Mouse (Mus musculus): ENCODE results near the gene Hist1h3g. TPM values are rescaled to one million over a fixed set of nuclear protein-coding genes. Genes with fewer than 3 reads are reported as not detected.
"Not testable (repeated sequence)": the region's sequence is repeated elsewhere in the genome, so short reads cannot be mapped to it uniquely, and the experiment has no call there.

Gene Hist1h3g
- polyA plus RNA-seq, 1 experiment from 2014 or later, result 1.6 TPM

- peak overlapping the region; percentile 75 for H3K4me2 ChIP-seq
- H3K36me3 ChIP-seq, result no peaks in the 10 kb centered on the region
- WGBS, result 44% methylated on average over 8 of the region's 8 CpGs
- no peaks in the 10 kb centered on the region for H3K9me3 ChIP-seq (replicated peaks)
- no peaks in the 10 kb centered on the region for H3K27me3 ChIP-seq
- peak overlapping the region; percentile 53 for H3K4me3 ChIP-seq
- no peak overlapping the region for H3K9ac ChIP-seq
- peaks cover 21% of the 10 kb centered on the region for H3K4me1 ChIP-seq (replicated peaks)
- no peak for ATAC-seq (replicated peaks; ENCODE audit: insufficient number of reproducible peaks, insufficient read depth, low FRiP score, low read depth)
- peak overlapping the region; percentile 91 for H3K27ac ChIP-seq
Observed at GRCm38 (mm10) chr13:23551931-23552914, 17.0 kb downstream of the Hist1h3g start.

DNA sequence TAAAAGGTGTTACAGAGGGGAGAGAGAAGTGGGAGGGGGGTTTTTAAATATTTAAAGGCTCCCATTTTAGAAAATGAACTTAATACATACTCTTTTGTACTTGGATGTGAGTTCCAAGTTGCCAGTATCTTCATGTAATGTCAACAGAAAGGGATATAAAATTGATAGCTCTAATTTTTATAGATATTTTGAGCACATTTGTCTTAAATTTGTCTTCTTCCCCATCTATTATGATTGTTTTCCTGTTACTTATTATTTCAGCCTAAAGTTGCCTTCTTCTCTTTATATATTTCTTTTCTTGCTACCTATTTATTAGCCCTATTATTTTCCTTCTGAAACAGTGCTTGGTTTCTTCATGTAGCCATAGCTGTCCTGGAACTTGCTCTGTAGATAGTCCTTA, 17.7 kb downstream of the Hist1h3g start, which contains the start of gene Hist1h1d:
Gene Hist1h1d (plus strand): TSS at position 301 of the 400 bp plus-strand sequence.
- H3K27ac ChIP-seq, result peak within 1 kb of the TSS; percentile 97
- no peaks in the 10 kb centered on the region for H3K36me3 ChIP-seq
- no peaks in the 10 kb centered on the region for H3K27me3 ChIP-seq
- peak within 1 kb of the TSS; percentile 95 for H3K4me2 ChIP-seq
- H3K4me1 ChIP-seq (replicated peaks), result peaks cover 21% of the 10 kb centered on the region
- H3K4me3 ChIP-seq, result no peak within 1 kb of the TSS
- 0 out of 2 replicates have a peak within 1 kb of the TSS, but pooled peaks have one; percentile 86 for H3K9ac ChIP-seq
- no peaks in the 10 kb centered on the region for H3K9me3 ChIP-seq (replicated peaks)
- ATAC-seq (replicated peaks; ENCODE audit: insufficient number of reproducible peaks, insufficient read depth, low FRiP score, low read depth), result no peak

- WGBS, result 15% methylated on average over 9 of the region's 9 CpGs
- Histone ChIP-seq H3K9me3 (replicated peaks) (no peaks in the 10 kb centered on the region), H3K36me3 (no peaks in the 10 kb centered on the region), H3K4me3 (peak overlapping the region; percentile 59), H3K4me1 (replicated peaks) (peaks cover 21% of the 10 kb centered on the region), H3K4me2 (peak overlapping the region; percentile 95), H3K27me3 (no peaks in the 10 kb centered on the region), H3K9ac (peak overlapping the region; percentile 86; the same call in 1 of the 2 replicates), H3K27ac (peak overlapping the region; percentile 97)
- no peak for ATAC-seq (replicated peaks; ENCODE audit: insufficient number of reproducible peaks, insufficient read depth, low FRiP score, low read depth)
Observed at GRCm38 (mm10) chr13:23554393-23554792, 19.2 kb downstream of the Hist1h3g start.

DNA sequence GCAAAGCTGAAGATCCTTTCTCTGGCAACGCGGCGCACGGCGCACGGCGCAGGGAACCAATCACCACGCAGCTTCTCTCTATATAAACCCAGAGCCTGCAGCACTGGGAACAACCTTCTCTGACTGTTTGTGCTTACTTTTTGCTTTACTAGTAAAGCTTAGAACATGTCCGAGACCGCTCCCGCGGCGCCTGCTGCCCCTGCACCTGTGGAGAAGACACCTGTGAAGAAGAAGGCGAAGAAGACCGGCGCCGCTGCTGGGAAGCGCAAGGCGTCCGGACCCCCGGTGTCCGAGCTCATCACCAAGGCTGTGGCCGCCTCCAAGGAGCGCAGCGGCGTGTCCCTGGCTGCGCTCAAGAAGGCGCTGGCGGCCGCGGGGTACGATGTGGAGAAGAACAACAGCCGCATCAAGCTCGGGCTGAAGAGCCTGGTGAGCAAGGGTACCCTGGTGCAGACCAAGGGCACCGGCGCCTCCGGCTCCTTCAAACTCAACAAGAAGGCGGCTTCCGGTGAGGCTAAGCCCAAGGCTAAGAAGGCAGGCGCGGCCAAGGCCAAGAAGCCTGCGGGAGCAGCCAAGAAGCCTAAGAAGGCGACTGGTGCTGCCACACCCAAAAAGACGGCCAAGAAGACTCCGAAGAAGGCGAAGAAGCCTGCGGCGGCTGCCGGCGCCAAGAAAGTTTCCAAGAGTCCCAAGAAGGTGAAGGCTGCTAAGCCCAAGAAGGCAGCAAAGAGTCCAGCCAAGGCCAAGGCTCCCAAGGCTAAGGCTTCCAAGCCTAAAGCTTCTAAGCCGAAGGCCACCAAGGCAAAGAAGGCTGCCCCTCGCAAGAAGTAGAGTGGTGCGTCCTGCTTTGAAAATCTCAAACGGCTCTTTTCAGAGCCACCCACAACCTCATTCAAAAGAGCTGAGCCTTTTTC, 20.0 kb downstream of the Hist1h3g start:
- H3K27ac ChIP-seq, result peak overlapping the region; percentile 97
- no peaks in the 10 kb centered on the region for H3K27me3 ChIP-seq
- no peaks in the 10 kb centered on the region for H3K9me3 ChIP-seq (replicated peaks)
- H3K9ac ChIP-seq, result peak overlapping the region; percentile 86
- H3K4me1 ChIP-seq (replicated peaks), result peaks cover 21% of the 10 kb centered on the region
- H3K4me2 ChIP-seq, result peak overlapping the region; percentile 95
- H3K36me3 ChIP-seq, result no peaks in the 10 kb centered on the region
- under 1% methylated on average over 54 of the region's 54 CpGs for WGBS
- peak overlapping the region; percentile 59 for H3K4me3 ChIP-seq
- peak; percentile 86 for ATAC-seq (replicated peaks; ENCODE audit: insufficient number of reproducible peaks, insufficient read depth, low FRiP score, low read depth)

- WGBS, result under 1% methylated on average over 18 of the region's 18 CpGs
- ATAC-seq (replicated peaks; ENCODE audit: insufficient number of reproducible peaks, insufficient read depth, low FRiP score, low read depth), result peak; percentile 75
- Histone ChIP-seq H3K9me3 (replicated peaks) (no peaks in the 10 kb centered on the region), H3K4me2 (peak overlapping the region; percentile 95), H3K4me1 (replicated peaks) (peaks cover 18% of the 10 kb centered on the region), H3K27ac (peak overlapping the region; percentile 97), H3K36me3 (no peaks in the 10 kb centered on the region), H3K27me3 (no peaks in the 10 kb centered on the region), H3K9ac (peak overlapping the region; percentile 86), H3K4me3 (peak overlapping the region; percentile 59)
Observed at GRCm38 (mm10) chr13:23555839-23556416, 20.7 kb downstream of the Hist1h3g start.

GRCm38 (mm10) chr13:23556906-23557305, 21.7 kb downstream of the Hist1h3g start:
- no peak for ATAC-seq (replicated peaks; ENCODE audit: insufficient number of reproducible peaks, insufficient read depth, low FRiP score, low read depth)
- Histone ChIP-seq H3K4me3 (0 out of 2 replicates have a peak overlapping the region, but pooled peaks have one; percentile 4), H3K36me3 (no peaks in the 10 kb centered on the region), H3K9ac (no peak overlapping the region), H3K9me3 (replicated peaks) (no peaks in the 10 kb centered on the region), H3K4me2 (peak overlapping the region; percentile 95; the same call in 1 of the 2 replicates), H3K4me1 (replicated peaks) (peaks cover 16% of the 10 kb centered on the region), H3K27me3 (no peaks in the 10 kb centered on the region), H3K27ac (peak overlapping the region; percentile 97; the same call in 1 of the 2 replicates)
- 73% methylated on average over 3 of the region's 3 CpGs for WGBS

DNA sequence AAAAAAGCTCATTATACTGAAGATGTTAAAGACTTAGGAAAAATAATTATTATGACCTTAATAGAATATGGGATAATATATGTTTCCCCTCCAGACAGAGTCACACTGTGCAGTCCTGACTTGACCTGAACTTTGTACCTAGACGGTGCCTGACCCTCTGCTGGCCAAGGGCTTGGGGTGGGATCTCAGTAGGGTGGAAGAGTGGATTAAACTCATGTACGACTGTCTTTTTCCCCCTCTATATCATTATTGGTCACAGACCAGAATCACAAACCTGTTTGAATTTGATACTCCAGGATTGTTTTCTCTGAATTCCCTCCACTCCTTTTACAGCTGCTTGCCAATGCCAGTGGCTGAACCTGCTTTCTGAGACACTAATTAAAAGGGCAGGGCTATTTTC, 25.5 kb downstream of the Hist1h3g start:
- H3K4me1 ChIP-seq (replicated peaks); H3K4me3 ChIP-seq; H3K27me3 ChIP-seq; ATAC-seq (replicated peaks; ENCODE audit: insufficient number of reproducible peaks, insufficient read depth, low FRiP score, low read depth); H3K27ac ChIP-seq; H3K36me3 ChIP-seq; H3K9me3 ChIP-seq (replicated peaks): not testable (repeated sequence)
- WGBS, result 40% methylated on average over 2 of the region's 2 CpGs
- Histone ChIP-seq H3K4me2 (peak overlapping the region; percentile 32; the same call in 1 of the 2 replicates), H3K9ac (peak overlapping the region; percentile 14; the same call in 1 of the 2 replicates)

- WGBS, result 0% methylated on average over 2 of the region's 5 CpGs
- Histone ChIP-seq H3K4me2 (peak overlapping the region; percentile 66), H3K4me3 (peak overlapping the region; percentile 58), H3K27ac (peak overlapping the region; percentile 94), H3K9ac (peak overlapping the region; percentile 59; the same call in 1 of the 2 replicates)
- H3K27me3 ChIP-seq; H3K9me3 ChIP-seq (replicated peaks); H3K36me3 ChIP-seq; ATAC-seq (replicated peaks; ENCODE audit: insufficient number of reproducible peaks, insufficient read depth, low FRiP score, low read depth); H3K4me1 ChIP-seq (replicated peaks): not testable (repeated sequence)
Observed at GRCm38 (mm10) chr13:23561531-23561882, 26.3 kb downstream of the Hist1h3g start.

- H3K9ac ChIP-seq, result peak within 1 kb of the TSS; percentile 59
- peak; percentile 91 for ATAC-seq (replicated peaks; ENCODE audit: insufficient number of reproducible peaks, insufficient read depth, low FRiP score, low read depth)
- not testable (repeated sequence) for H3K27me3 ChIP-seq; H3K4me1 ChIP-seq (replicated peaks); H3K36me3 ChIP-seq; H3K9me3 ChIP-seq (replicated peaks)
- peak within 1 kb of the TSS; percentile 58 for H3K4me3 ChIP-seq
- WGBS, result under 1% methylated on average over 53 of the region's 67 CpGs
- H3K27ac ChIP-seq, result peak within 1 kb of the TSS; percentile 94
- H3K4me2 ChIP-seq, result peak within 1 kb of the TSS; percentile 66
Observed at GRCm38 (mm10) chr13:23561883-23562659, 26.8 kb downstream of the Hist1h3g start, which contains the start of gene Hist1h3e. TSS of gene Hist1h3e (minus strand) at chr13:23562369.

All from heart, embryonic 15.5 days (tissue).